Mouse (Mus musculus) liver, embryonic 16.5 days (tissue): ENCODE measurements around the gene Dnase1l2. TPM values are rescaled to one million over a fixed set of nuclear protein-coding genes. Genes with fewer than 3 reads are reported as not detected.
A peak's percentile ranks its signal among the peaks of the same experiment; 100 is the strongest.
"Not testable (repeated sequence)": the region's sequence is repeated elsewhere in the genome, so short reads cannot be mapped to it uniquely, and the experiment has no call there.

ENCODE experiments used
- ATAC-seq: fragments of 200-750 bp; cut with Nextera tagmentation; 2 replicates; pipeline ENCODE4 v1.8.0; 2017; ENCODE audit warnings: low read depth, mild to moderate bottlenecking, moderate number of reproducible peaks, moderate library complexity
- H3K27ac ChIP-seq: fragments of 300-500 bp; sonication (generic); 2 replicates; pipeline ENCODE4 v1.5.1; 2014; ENCODE audit warnings: mild to moderate bottlenecking, low read length
- H3K27me3 ChIP-seq: fragments of 300-500 bp; sonication (generic); 2 replicates; pipeline ENCODE4 v1.6.1; 2014; ENCODE audit warnings: low read depth, low read length, mixed read lengths; ENCODE audit not compliant: control insufficient read depth, insufficient read depth
- H3K36me3 ChIP-seq: fragments of 300-500 bp; sonication (generic); 2 replicates; pipeline ENCODE4 v1.6.1; 2014; ENCODE audit warnings: mild to moderate bottlenecking; ENCODE audit not compliant: control insufficient read depth, insufficient read depth
- H3K4me1 ChIP-seq: fragments of 300-500 bp; sonication (generic); 2 replicates; pipeline ENCODE4 v1.6.1; 2014; ENCODE audit warnings: low read depth, low read length, mixed read lengths; ENCODE audit not compliant: control insufficient read depth
- H3K4me2 ChIP-seq: fragments of 300-500 bp; sonication (generic); 2 replicates; pipeline ENCODE4 v1.6.1; 2014; ENCODE audit warnings: low read depth, low read length, mixed read lengths
- H3K4me3 ChIP-seq: fragments of 300-500 bp; sonication (generic); 2 replicates; pipeline ENCODE4 v1.5.1; 2014; ENCODE audit warnings: low read depth, mild to moderate bottlenecking, low read length
- H3K9ac ChIP-seq: fragments of 300-500 bp; sonication (generic); 2 replicates; pipeline ENCODE4 v1.6.1; 2014; ENCODE audit warnings: low read depth, low read length
- H3K9me3 ChIP-seq: fragments of 300-500 bp; sonication (generic); replicated peaks from 2 replicates; pipeline ENCODE4 v1.6.1; 2016; ENCODE audit warnings: low read length; ENCODE audit not compliant: control insufficient read depth
- WGBS: fragments of 180-500 bp; shearing (Covaris S2); extraction: QIAGEN DNeasy Blood & Tissue Kit; methylation state at CpG from one replicate; pipeline ENCODE4 v1.1.7; 2014; ENCODE audit not compliant: insufficient replicate concordance; 5-methylcytosine and 5-hydroxymethylcytosine counted together
- polyA plus RNA-seq: library from polyadenylated mRNA; unstranded; fragments of >200 nt; fragmentation: Nextera tagmentation; extraction: Ambion mirVana; gene quantifications from 2 replicates; pipeline ENCODE4 v1.2.1, GENCODE M21; 2015

The Dnase1l2 gene
- polyA plus RNA-seq, 1 experiment from 2014 or later: 0.67 TPM

DNA sequence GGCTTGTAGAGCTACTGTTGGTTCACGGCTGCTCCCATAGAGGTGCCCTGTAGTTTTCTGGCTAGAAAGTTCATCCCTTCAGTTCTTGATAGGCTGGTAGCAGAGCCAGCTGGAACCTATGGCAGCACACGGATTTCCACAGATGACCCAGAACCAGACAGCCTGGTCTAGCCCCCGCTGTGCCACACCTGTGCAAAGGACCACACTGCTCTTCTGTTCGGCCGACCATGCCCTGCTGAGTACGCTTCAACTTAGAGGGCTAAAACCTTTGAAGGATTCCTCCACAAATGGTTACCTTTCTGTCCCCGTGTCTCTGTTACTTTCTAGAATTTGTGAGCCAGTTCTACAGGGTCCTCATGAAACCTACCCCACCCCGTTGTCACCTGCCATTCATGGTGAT is 17.6 kb downstream of the Dnase1l2 start:
- peaks cover 18% of the 10 kb centered on the region for H3K4me1 ChIP-seq
- H3K9me3 ChIP-seq, H3K27ac ChIP-seq, H3K9ac ChIP-seq, H3K4me3 ChIP-seq, H3K4me2 ChIP-seq, H3K27me3 ChIP-seq, ATAC-seq: not testable (repeated sequence)
- 93% methylated on average over 4 of the region's 8 CpGs for WGBS
- peaks cover 46% of the 10 kb centered on the region for H3K36me3 ChIP-seq

DNA sequence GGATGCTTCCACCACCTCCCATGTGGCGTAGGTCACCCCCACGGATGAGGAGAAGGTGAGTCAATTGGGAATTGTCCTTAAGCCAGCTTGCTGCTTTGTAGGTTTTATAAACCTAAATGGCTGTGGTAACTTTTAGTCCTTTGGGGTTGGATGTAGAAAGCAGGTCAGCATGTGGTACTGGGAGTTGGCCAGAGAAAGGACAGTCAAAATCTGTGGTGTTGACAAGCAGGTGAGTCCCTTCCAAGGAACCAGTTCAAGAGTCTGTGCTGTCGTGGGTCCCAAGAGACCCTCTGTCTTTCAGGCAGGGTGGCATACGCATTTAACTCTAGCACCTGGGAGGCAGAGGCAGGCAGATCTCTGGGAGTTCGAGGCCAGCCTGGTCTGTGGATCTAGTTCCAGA is 18.4 kb downstream of the Dnase1l2 start:
- peaks cover 54% of the 10 kb centered on the region for H3K36me3 ChIP-seq
- H3K27ac ChIP-seq: no peak overlapping the region
- no peaks in the 10 kb centered on the region for H3K27me3 ChIP-seq
- no peak for ATAC-seq
- no peak overlapping the region for H3K4me2 ChIP-seq
- WGBS: 81% methylated on average over 5 of the region's 5 CpGs
- H3K4me3 ChIP-seq: no peak overlapping the region
- H3K9me3 ChIP-seq: no peaks in the 10 kb centered on the region
- no peak overlapping the region for H3K9ac ChIP-seq
- peaks cover 17% of the 10 kb centered on the region for H3K4me1 ChIP-seq

- peaks cover 12% of the 10 kb centered on the region for H3K4me1 ChIP-seq
- no peak overlapping the region for H3K9ac ChIP-seq
- H3K27ac ChIP-seq: no peak overlapping the region
- H3K9me3 ChIP-seq: no peaks in the 10 kb centered on the region
- WGBS: 88% methylated on average over 4 of the region's 4 CpGs
- no peak overlapping the region for H3K4me3 ChIP-seq
- H3K36me3 ChIP-seq: peaks cover 68% of the 10 kb centered on the region
- H3K4me2 ChIP-seq: no peak overlapping the region
- no peaks in the 10 kb centered on the region for H3K27me3 ChIP-seq
- no peak for ATAC-seq
These were observed 19.8 kb downstream of the Dnase1l2 start for GRCm38 (mm10) chr17:24423114-24423513.

DNA sequence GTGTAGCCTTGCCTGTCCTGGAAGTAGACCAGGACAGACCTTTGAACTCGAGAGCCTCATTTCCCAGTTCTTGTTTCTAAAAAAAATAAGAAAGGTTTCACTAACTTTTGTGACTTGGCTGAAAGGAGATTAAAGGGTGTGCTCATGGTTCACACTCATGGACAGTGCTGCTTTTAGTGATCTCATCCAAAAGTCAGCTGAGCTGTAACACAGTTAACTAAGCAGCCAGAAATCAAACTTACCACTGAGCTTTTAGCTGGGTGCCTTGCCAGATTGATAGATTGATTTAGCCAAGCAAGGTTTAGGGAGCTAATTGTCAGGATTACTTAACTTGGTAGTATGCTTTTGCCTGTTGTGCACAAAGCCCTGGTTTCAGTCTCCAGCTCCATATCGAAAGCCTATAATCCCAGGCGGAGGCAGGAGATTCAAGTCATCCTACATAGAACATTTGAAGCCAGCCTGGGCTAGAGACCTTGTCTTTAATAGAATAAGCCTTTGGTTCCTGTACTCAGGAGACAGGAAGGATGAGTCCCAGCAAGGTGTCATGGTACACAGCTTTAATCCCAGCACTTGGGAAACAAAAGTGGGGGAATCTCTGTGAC is 26.8 kb downstream of the Dnase1l2 start:
- no peak overlapping the region for H3K27ac ChIP-seq
- peaks cover 40% of the 10 kb centered on the region for H3K36me3 ChIP-seq
- peak overlapping the region; percentile 88 for H3K9ac ChIP-seq
- H3K4me2 ChIP-seq: peak overlapping the region; percentile 80
- H3K27me3 ChIP-seq: no peaks in the 10 kb centered on the region
- peak overlapping the region; percentile 94 for H3K4me3 ChIP-seq
- H3K4me1 ChIP-seq: peaks cover 38% of the 10 kb centered on the region
- no peaks in the 10 kb centered on the region for H3K9me3 ChIP-seq
- WGBS: 68% methylated on average over 3 of the region's 3 CpGs
- ATAC-seq: no peak

GRCm38 (mm10) chr17:24415011-24415410 is 27.9 kb downstream of the Dnase1l2 start:
- H3K4me2 ChIP-seq: peak overlapping the region; percentile 80
- H3K27ac ChIP-seq: peak overlapping the region; percentile 77
- H3K4me1 ChIP-seq: peaks cover 38% of the 10 kb centered on the region
- H3K9ac ChIP-seq: peak overlapping the region; percentile 88
- peak overlapping the region; percentile 94 for H3K4me3 ChIP-seq
- H3K27me3 ChIP-seq: no peaks in the 10 kb centered on the region
- ATAC-seq: no peak
- peaks cover 34% of the 10 kb centered on the region for H3K36me3 ChIP-seq
- no peaks in the 10 kb centered on the region for H3K9me3 ChIP-seq
- under 1% methylated on average over 21 of the region's 21 CpGs for WGBS

DNA sequence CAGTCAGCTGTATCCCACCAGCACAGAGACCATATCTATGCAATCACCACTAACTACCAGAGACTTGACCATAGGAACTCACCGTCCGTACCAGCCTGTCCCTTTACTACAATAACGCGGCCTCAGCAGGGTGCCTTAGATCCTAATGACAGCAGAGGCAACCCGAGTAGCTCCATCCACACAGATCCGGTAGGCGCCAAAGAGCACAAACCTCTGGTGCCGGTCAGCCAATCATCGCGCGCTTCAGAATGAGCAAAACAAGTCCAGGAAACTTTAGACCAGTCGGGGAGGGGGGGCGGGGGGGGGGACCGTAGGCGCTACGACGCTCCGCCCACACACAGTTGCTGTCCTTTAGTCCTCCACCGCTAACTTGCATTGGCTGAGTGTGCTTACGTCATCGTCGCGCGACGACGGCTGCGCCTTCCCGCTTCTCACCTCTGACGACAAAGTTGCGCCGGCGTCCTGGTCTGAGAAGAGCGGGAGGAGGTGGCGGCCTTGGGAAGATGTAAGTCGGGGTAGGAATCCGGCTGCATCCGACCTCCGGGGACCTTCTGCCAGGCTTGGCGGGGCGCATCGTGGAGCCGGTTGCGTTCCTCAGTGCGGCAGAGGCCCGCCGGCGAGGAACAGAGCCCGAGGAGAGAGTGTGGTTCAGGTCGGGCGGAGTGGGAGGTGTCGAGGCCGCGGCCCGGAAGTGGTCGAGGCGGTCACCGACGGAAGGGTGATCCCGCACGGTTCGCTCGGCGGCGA is 28.5 kb downstream of the Dnase1l2 start, which contains the start of gene Rnps1:
Rnps1 (plus strand) TSS at position 336 of the 747 bp plus-strand sequence.
- Histone ChIP-seq H3K4me2 (peak within 1 kb of the TSS; percentile 86), H3K9ac (peak within 1 kb of the TSS; percentile 88), H3K27ac (peak within 1 kb of the TSS; percentile 98), H3K4me3 (peak within 1 kb of the TSS; percentile 94), H3K27me3 (no peaks in the 10 kb centered on the region), H3K9me3 (no peaks in the 10 kb centered on the region), H3K36me3 (peaks cover 34% of the 10 kb centered on the region), H3K4me1 (peaks cover 38% of the 10 kb centered on the region)
- WGBS: under 1% methylated on average over 64 of the region's 64 CpGs
- ATAC-seq: peak; percentile 90

DNA sequence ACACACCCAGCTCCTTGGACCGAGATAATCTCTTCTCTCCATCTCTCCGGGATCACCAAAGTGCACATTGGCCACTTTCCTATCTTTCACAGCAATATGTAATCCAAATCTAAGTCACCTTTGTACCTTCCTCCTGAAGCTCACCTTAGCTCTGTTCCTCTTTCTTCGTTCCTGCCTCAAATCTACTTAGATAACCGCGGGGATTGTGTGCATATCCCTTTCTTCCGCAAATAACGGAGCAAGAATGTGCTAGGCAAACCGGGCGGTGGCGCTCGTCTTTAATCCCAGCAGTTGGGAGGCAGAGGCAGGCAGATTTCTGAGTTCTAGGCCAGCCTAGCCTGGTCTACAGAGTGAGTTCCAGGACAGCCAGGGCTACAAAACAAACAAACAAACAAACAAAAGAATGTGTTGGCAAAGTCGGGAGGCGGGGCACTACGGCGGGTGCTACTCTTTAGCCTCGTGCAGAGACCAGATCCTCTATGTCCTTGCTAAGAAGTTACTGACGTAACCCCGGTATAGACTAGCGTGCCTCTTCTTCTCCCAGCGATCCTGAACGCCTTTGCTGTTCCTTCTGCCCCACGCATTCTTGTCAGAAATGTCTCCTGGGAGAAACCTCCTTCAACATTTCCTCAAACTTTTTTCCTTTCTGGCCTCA is 29.2 kb downstream of the Dnase1l2 start:
- peaks cover 34% of the 10 kb centered on the region for H3K36me3 ChIP-seq
- WGBS: 9% methylated on average over 22 of the region's 22 CpGs

GRCm38 (mm10) chr17:24407116-24407803 is 35.6 kb downstream of the Dnase1l2 start:
- Histone ChIP-seq H3K27me3 (no peaks in the 10 kb centered on the region), H3K4me3 (no peak overlapping the region), H3K4me2 (no peak overlapping the region), H3K9ac (no peak overlapping the region), H3K36me3 (peaks cover 61% of the 10 kb centered on the region), H3K9me3 (no peaks in the 10 kb centered on the region), H3K27ac (no peak overlapping the region), H3K4me1 (no peaks in the 10 kb centered on the region)
- WGBS: 83% methylated on average over 12 of the region's 12 CpGs
- ATAC-seq: no peak

More for the DNA sequence above, 29.2 kb downstream of the Dnase1l2 start:
- Histone ChIP-seq H3K4me3 (peak overlapping the region; percentile 94), H3K4me2 (peak overlapping the region; percentile 86), H3K4me1 (peaks cover 36% of the 10 kb centered on the region), H3K27ac (peak overlapping the region; percentile 98), H3K27me3 (no peaks in the 10 kb centered on the region), H3K9ac (peak overlapping the region; percentile 87), H3K9me3 (no peaks in the 10 kb centered on the region)
- peak; percentile 6 for ATAC-seq
